Mouse (Mus musculus) limb, embryonic 14.5 days (tissue): ENCODE data around the gene Gm12166. TPM values are rescaled to one million over a fixed set of nuclear protein-coding genes. Genes with fewer than 3 reads are reported as not detected.
A peak's percentile ranks its signal among the peaks of the same experiment; 100 is the strongest.

Experiments
- ATAC-seq: fragments of 200-750 bp; cut with Nextera tagmentation; 2 replicates; pipeline ENCODE4 v1.8.0; 2017; ENCODE audit warnings: low read depth, moderate number of reproducible peaks, moderate TSS enrichment; ENCODE audit not compliant: low FRiP score
- DNase-seq: peaks from one replicate; pipeline ENCODE4 v3.0.0-alpha.2; 2015; ENCODE audit warnings: low spot score
- H3K27ac ChIP-seq: fragments of 300-500 bp; sonication (generic); replicated peaks from 2 replicates; pipeline ENCODE4 v1.5.1; 2014; ENCODE audit warnings: low read depth, mild to moderate bottlenecking, low read length, moderate library complexity, mixed read lengths
- H3K27me3 ChIP-seq: fragments of 300-500 bp; sonication (generic); 2 replicates; pipeline ENCODE4 v1.6.1; 2014; ENCODE audit warnings: low read length, mixed read lengths; ENCODE audit not compliant: control insufficient read depth, insufficient read depth
- H3K36me3 ChIP-seq: fragments of 300-500 bp; sonication (generic); 2 replicates; pipeline ENCODE4 v1.6.1; 2014; ENCODE audit warnings: mild to moderate bottlenecking, low read length, moderate library complexity, mixed read lengths; ENCODE audit not compliant: control insufficient read depth, insufficient read depth
- H3K4me1 ChIP-seq: fragments of 300-500 bp; sonication (generic); 2 replicates; pipeline ENCODE4 v1.6.1; 2014; ENCODE audit warnings: antibody characterized with exemption, low read length, mixed read lengths; ENCODE audit not compliant: control insufficient read depth, insufficient read depth
- H3K4me2 ChIP-seq: fragments of 300-500 bp; sonication (generic); replicated peaks from 2 replicates; pipeline ENCODE4 v1.6.1; 2014; ENCODE audit warnings: low read depth, mild to moderate bottlenecking, low read length, moderate library complexity; ENCODE audit not compliant: severe bottlenecking
- H3K4me3 ChIP-seq: fragments of 300-500 bp; sonication (generic); replicated peaks from 2 replicates; pipeline ENCODE4 v1.5.1; 2014; ENCODE audit warnings: low read length
- H3K9ac ChIP-seq: fragments of 300-500 bp; sonication (generic); 2 replicates; pipeline ENCODE4 v1.6.1; 2014; ENCODE audit warnings: mild to moderate bottlenecking, low read depth, low read length, moderate library complexity; ENCODE audit not compliant: severe bottlenecking
- H3K9me3 ChIP-seq: fragments of 300-500 bp; sonication (generic); 2 replicates; pipeline ENCODE4 v1.6.1; 2016; ENCODE audit warnings: low read length; ENCODE audit not compliant: control insufficient read depth
- POLR2A ChIP-seq: fragments of 200-500 bp; IDR thresholded peaks from 2 replicates; pipeline ENCODE4 v1.8.0; 2012; ENCODE audit warnings: inconsistent platforms, mild to moderate bottlenecking, moderate library complexity, borderline replicate concordance; ENCODE audit not compliant: insufficient read depth, insufficient read length; ENCODE audit errors: extremely low read depth
- WGBS: fragments of 180-500 bp; shearing (Covaris S2); extraction: QIAGEN DNeasy Blood & Tissue Kit; methylation state at CpG from one replicate; pipeline ENCODE4 v1.1.7; 2014; 5-methylcytosine and 5-hydroxymethylcytosine counted together
- polyA plus RNA-seq, 2 experiments: library from polyadenylated mRNA; depleted of rRNA in 1 of 2; stranded (reverse) in 1 of 2; unstranded in 1 of 2; fragments of >200 nt; fragmentation: Nextera tagmentation in 1 of 2; extraction: Ambion mirVana in 1 of 2; gene quantifications; 2 replicates each; pipeline versions ENCODE4 v1.2.1 to v1.2.3; 2012 to 2014

Gm12166 gene
- polyA plus RNA-seq, 2 experiments = 4.7 to 4.8 TPM

DNA sequence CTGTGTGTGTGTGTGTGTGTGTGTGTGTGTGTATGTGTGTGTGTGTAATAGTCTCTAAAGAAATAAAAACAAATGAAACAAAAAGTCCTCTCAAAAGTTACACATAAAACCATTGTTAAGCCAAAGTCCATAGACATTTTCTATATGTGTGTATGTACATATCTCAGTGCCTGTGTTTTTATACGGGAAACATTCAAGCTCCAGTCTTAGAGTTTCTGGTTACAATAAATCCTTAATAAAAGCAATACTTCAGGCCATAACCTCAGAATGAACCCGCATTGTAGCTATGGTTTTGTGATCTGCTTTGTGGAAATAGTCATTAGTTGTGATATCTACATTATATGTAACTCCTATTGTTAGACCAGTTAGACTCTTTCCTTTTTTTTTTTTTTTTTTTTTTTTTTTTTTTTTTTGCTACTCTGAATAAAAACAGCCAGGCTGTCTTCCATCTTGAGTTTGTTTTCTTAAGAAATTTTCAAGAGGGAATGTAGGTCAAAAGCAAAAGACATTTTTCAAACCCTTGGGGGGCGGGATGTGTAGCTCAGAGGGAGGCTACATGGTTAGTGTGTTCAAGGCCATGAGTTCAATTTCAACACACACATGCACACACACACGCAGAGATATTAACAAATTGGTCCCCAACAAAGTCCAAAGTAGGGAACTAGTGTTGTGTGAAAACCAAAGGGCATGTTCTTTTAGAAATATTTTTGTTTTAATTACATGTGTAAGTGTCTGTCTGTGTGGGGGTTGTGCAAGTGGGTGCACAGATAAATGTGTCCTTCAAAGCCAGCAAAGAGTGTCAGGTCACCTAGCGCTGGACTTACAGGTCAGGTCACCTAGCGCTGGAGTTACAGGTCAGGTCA lies 23.9 kb downstream of the Gm12166 start:
- Histone ChIP-seq H3K27me3 (no peaks in the 10 kb centered on the region), H3K4me3 (no peak overlapping the region), H3K36me3 (no peaks in the 10 kb centered on the region), H3K9me3 (no peaks in the 10 kb centered on the region), H3K4me2 (no peak overlapping the region), H3K9ac (no peak overlapping the region), H3K27ac (0 out of 2 replicates have a peak overlapping the region, but pooled peaks have one; percentile 28), H3K4me1 (peaks cover 11% of the 10 kb centered on the region)
- no peak for ATAC-seq
- no peak for TF ChIP-seq POLR2A
- peak; percentile 40 for DNase-seq
- WGBS = 74% methylated on average over 6 of the region's 6 CpGs

DNA sequence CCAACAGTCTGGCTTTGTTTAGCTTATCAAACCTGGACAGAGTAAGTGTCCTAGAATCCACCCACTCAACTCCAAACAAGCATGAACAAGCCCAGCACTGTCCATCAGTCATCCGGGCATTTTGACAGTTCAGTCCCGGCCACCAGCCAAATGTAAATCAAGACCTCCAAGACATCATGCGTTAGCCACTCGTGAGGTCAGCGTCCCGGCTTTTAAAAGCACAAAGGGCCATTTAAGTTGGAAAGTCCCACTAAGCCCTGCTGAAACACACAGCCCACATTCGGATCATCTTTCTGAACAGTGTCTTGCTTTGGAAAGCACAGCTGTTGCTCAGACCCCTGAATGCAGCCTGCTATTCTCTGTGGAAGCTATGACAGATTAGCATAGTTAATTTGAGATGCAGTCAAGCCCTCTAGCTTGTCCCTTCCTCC lies 26.1 kb downstream of the Gm12166 start:
- no peaks in the 10 kb centered on the region for H3K36me3 ChIP-seq
- WGBS = 65% methylated on average over 7 of the region's 7 CpGs
- peaks cover 11% of the 10 kb centered on the region for H3K4me1 ChIP-seq
- no peaks in the 10 kb centered on the region for H3K27me3 ChIP-seq
- no peak overlapping the region for H3K9ac ChIP-seq
- H3K4me3 ChIP-seq = no peak overlapping the region
- ATAC-seq = peak; percentile 87
- H3K9me3 ChIP-seq = no peaks in the 10 kb centered on the region
- DNase-seq = peak; percentile 63
- no peak for TF ChIP-seq POLR2A
- H3K27ac ChIP-seq = no peak overlapping the region
- H3K4me2 ChIP-seq = no peak overlapping the region

DNA sequence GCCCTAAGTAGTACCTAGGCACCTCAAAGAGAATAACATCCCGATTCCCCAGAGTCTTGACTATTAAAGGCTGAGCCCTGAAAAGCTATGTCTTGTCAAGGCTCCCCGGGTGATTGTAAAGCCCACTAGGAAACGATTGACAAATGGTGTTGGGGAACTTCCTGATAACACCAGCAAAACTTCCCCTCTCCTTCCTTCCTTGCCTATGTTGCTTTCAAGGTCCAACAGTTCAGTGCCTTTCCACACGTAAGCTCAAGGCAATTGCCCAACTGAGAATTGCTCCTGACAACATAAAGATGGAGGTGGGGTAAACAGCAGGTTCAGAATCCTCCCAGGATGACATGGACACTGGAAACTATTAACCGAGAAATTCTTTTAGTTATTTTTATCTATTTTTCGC lies 29.1 kb downstream of the Gm12166 start:
- no peak for TF ChIP-seq POLR2A
- Histone ChIP-seq H3K4me2 (no peak overlapping the region), H3K4me1 (no peaks in the 10 kb centered on the region), H3K9me3 (no peaks in the 10 kb centered on the region), H3K36me3 (no peaks in the 10 kb centered on the region), H3K27me3 (no peaks in the 10 kb centered on the region), H3K27ac (no peak overlapping the region), H3K9ac (no peak overlapping the region), H3K4me3 (no peak overlapping the region)
- whole genome bisulfite sequencing = 83% methylated on average over 6 of the region's 6 CpGs
- ATAC-seq (no peak), DNase-seq (no peak)

DNA sequence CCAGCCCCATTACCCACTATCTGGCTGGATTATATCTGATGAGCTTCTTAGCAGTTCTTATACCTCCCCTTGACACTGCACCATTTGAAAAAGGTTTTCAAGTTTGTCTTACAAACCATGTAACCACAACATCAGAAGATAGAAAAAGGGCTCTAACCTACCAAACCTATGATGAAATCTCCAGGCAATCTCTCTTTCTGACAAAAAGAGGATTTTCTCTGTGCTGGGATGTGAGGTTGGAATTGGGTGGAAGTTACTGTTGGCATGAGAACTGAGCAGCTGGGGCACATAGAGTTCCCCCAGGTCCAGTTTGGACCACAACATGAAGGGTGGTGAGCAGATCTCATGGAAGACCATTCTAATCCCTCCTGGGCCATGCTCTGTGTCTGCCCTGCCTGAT lies 30.3 kb downstream of the Gm12166 start:
- Histone ChIP-seq H3K4me3 (no peak overlapping the region), H3K9me3 (no peaks in the 10 kb centered on the region), H3K27me3 (no peaks in the 10 kb centered on the region), H3K9ac (no peak overlapping the region), H3K4me2 (no peak overlapping the region), H3K36me3 (no peaks in the 10 kb centered on the region), H3K4me1 (no peaks in the 10 kb centered on the region), H3K27ac (no peak overlapping the region)
- ATAC-seq = no peak
- no peak for DNase-seq
- TF ChIP-seq POLR2A = no peak

DNA sequence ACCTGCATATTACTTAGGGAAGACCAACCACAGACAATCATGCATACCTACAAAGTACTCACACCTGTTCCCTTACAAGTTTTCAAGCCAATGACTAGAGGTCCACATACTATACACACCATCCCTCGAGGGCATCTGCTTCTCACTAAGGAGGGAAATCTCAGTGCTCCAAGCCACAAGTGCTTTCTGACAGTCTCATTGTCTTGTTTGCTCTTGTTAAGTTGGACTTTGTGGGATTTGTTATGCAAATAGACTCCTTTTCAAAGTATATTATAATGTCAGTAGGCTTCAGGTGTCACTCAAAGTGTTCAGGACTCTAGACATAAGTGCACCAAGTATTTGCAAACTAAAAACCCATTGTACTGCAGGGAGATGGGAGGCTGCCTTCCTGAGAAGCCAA lies 31.9 kb downstream of the Gm12166 start:
- Histone ChIP-seq H3K27me3 (no peaks in the 10 kb centered on the region), H3K9ac (no peak overlapping the region), H3K4me3 (no peak overlapping the region), H3K27ac (no peak overlapping the region), H3K4me2 (no peak overlapping the region), H3K4me1 (no peaks in the 10 kb centered on the region), H3K9me3 (no peaks in the 10 kb centered on the region), H3K36me3 (no peaks in the 10 kb centered on the region)
- 65% methylated on average over 1 of the region's 1 CpGs for WGBS
- no peak for TF ChIP-seq POLR2A
- no peak for ATAC-seq
- DNase-seq = no peak
